Mouse (Mus musculus) forebrain, embryonic 16.5 days (tissue): ENCODE measurements around the gene Atcay. TPM values are rescaled to one million over a fixed set of nuclear protein-coding genes. Genes with fewer than 3 reads are reported as not detected.

Source experiments
- ATAC-seq: fragments of 200-750 bp; cut with Nextera tagmentation; 2 replicates; pipeline ENCODE4 v1.8.0; 2017; ENCODE audit warnings: mild to moderate bottlenecking, moderate library complexity
- H3K27ac ChIP-seq: fragments of 300-500 bp; sonication (generic); 2 replicates; pipeline ENCODE4 v1.5.1; 2014; ENCODE audit warnings: low read length, control low read depth
- H3K27me3 ChIP-seq: fragments of 300-500 bp; sonication (generic); replicated peaks from 2 replicates; pipeline ENCODE4 v1.6.1; 2014; ENCODE audit warnings: low read length; ENCODE audit not compliant: control insufficient read depth, insufficient read depth
- H3K36me3 ChIP-seq: fragments of 300-500 bp; sonication (generic); 2 replicates; pipeline ENCODE4 v1.6.1; 2014; ENCODE audit not compliant: control insufficient read depth, insufficient read depth
- H3K4me1 ChIP-seq: fragments of 300-500 bp; sonication (generic); replicated peaks from 2 replicates; pipeline ENCODE4 v1.6.1; 2014; ENCODE audit warnings: low read length; ENCODE audit not compliant: control insufficient read depth, insufficient read depth
- H3K4me2 ChIP-seq: fragments of 300-500 bp; sonication (generic); 2 replicates; pipeline ENCODE4 v1.6.1; 2014; ENCODE audit warnings: mild to moderate bottlenecking, low read length, control low read depth
- H3K4me3 ChIP-seq: fragments of 300-500 bp; sonication (generic); replicated peaks from 2 replicates; pipeline ENCODE4 v1.5.1; 2014; ENCODE audit warnings: mild to moderate bottlenecking, low read length, control low read depth
- H3K9ac ChIP-seq: fragments of 300-500 bp; sonication (generic); replicated peaks from 2 replicates; pipeline ENCODE4 v1.6.1; 2014; ENCODE audit warnings: low read depth, low read length, control low read depth
- H3K9me3 ChIP-seq: fragments of 300-500 bp; sonication (generic); 2 replicates; pipeline ENCODE4 v1.6.1; 2016; ENCODE audit warnings: low read length; ENCODE audit not compliant: control insufficient read depth
- WGBS: fragments of 180-500 bp; shearing (Covaris S2); extraction: QIAGEN DNeasy Blood & Tissue Kit; methylation state at CpG from one replicate; pipeline ENCODE4 v1.1.7; 2014; 5-methylcytosine and 5-hydroxymethylcytosine counted together
- polyA plus RNA-seq: library from polyadenylated mRNA; unstranded; fragments of >200 nt; fragmentation: Nextera tagmentation; extraction: Ambion mirVana; gene quantifications from 2 replicates; pipeline ENCODE4 v1.2.1, GENCODE M21; 2015

Atcay gene
- polyA plus RNA-seq, 1 experiment from 2014 or later = 94.9 TPM

- WGBS = 3% methylated on average over 29 of the region's 29 CpGs
- Histone ChIP-seq H3K4me1 (peaks cover 24% of the 10 kb centered on the region), H3K27ac (peak overlapping the region; percentile 61), H3K4me2 (peak overlapping the region; percentile 63), H3K4me3 (peak overlapping the region; percentile 56), H3K9me3 (no peaks in the 10 kb centered on the region), H3K27me3 (no peaks in the 10 kb centered on the region), H3K36me3 (peaks cover 2% of the 10 kb centered on the region; the same call in 1 of the 2 replicates), H3K9ac (peak overlapping the region; percentile 59)
- ATAC-seq = peak; percentile 54
Measured at GRCm38 (mm10) chr10:81168521-81169244, 62.0 kb downstream of the Atcay start.

DNA sequence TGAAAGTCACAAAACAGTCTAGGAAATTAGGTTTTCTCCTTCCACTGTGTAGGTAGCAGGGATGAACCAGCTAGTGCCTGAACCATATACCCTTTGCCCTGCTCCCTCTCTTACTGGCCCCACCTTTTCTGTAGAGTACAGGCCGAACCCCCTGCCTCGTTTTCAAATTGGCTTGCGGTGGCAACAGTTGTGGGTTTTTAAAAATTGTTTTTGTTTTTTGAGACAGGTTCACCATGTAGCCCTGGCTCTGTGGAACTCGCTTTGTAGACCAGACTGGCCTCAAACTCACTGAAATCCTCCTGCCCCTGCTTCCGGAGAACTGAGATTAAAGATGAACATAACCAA, 62.6 kb downstream of the Atcay start:
- H3K4me3 ChIP-seq = peak overlapping the region; percentile 56
- peak overlapping the region; percentile 59; the same call in 1 of the 2 replicates for H3K9ac ChIP-seq
- peaks cover 6% of the 10 kb centered on the region; the same call in 1 of the 2 replicates for H3K36me3 ChIP-seq
- no peaks in the 10 kb centered on the region for H3K27me3 ChIP-seq
- H3K9me3 ChIP-seq = no peaks in the 10 kb centered on the region
- ATAC-seq = peak; percentile 57
- 6% methylated on average over 5 of the region's 5 CpGs for WGBS
- peak overlapping the region; percentile 61 for H3K27ac ChIP-seq
- peak overlapping the region; percentile 63 for H3K4me2 ChIP-seq
- peaks cover 19% of the 10 kb centered on the region for H3K4me1 ChIP-seq

DNA sequence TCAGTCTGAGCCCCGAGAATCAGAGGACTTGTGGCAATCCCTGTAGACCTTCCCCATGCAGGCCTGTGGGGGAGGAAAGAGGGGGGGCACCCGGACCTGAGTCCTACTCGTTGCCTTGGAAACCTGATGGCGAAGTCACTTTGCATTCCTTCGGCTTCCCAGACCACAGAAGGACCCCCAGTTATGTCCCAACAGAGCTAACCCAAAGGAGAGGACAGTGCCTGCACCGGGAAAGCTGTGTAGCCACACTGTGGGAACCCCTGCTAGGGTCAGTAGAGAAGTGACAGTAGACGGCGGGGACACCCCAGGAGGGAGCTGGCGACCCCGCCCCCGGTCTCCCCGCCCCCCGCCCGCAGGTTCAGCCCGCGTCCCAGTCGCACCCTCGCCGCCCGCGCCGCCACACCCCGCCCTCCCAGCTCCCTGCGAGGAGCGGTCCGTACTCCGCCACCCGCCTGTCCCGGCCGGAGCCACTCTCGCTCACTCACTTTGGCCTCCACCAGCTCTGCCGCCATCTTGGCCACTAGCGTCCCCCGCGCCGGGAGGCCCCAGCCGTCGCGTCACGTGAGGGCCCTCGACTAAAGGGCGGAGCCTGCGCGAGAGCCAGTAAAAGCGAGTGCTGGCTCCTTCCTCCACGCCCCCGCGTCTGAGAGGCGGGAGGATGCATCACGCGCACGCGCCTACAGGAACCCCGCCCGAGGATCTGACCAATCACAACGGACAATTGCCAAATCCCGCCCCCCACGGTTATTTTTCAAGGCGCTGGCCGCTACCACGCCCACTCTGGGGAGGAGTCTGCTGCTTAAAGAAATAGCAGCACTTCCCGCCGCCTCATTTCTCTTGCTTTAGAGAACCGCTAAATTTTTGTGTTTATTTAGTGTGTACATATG, 63.2 kb downstream of the Atcay start, which contains the start of gene Pias4:
Pias4 (minus strand) TSS at position 724 of the 887 bp plus-strand sequence.
- Histone ChIP-seq H3K4me3 (peak within 1 kb of the TSS; percentile 65), H3K9ac (peak within 1 kb of the TSS; percentile 72), H3K9me3 (no peaks in the 10 kb centered on the region), H3K27me3 (no peaks in the 10 kb centered on the region), H3K36me3 (peaks cover 6% of the 10 kb centered on the region; the same call in 1 of the 2 replicates), H3K4me1 (peaks cover 19% of the 10 kb centered on the region), H3K4me2 (peak within 1 kb of the TSS; percentile 93), H3K27ac (peak within 1 kb of the TSS; percentile 61)
- under 1% methylated on average over 63 of the region's 64 CpGs for WGBS
- ATAC-seq = peak; percentile 86

GRCm38 (mm10) chr10:81165118-81165517, 65.5 kb downstream of the Atcay start:
- Histone ChIP-seq H3K4me2 (no peak overlapping the region), H3K4me1 (peaks cover 19% of the 10 kb centered on the region), H3K27ac (no peak overlapping the region), H3K4me3 (no peak overlapping the region), H3K27me3 (no peaks in the 10 kb centered on the region), H3K9me3 (no peaks in the 10 kb centered on the region), H3K36me3 (peaks cover 10% of the 10 kb centered on the region), H3K9ac (no peak overlapping the region)
- 93% methylated on average over 8 of the region's 8 CpGs for WGBS
- no peak for ATAC-seq

GRCm38 (mm10) chr10:81162318-81162652, 68.3 kb downstream of the Atcay start:
- no peak overlapping the region for H3K9ac ChIP-seq
- 78% methylated on average over 2 of the region's 2 CpGs for WGBS
- no peaks in the 10 kb centered on the region for H3K9me3 ChIP-seq
- H3K4me2 ChIP-seq = no peak overlapping the region
- no peaks in the 10 kb centered on the region for H3K27me3 ChIP-seq
- H3K27ac ChIP-seq = no peak overlapping the region
- ATAC-seq = no peak
- no peak overlapping the region for H3K4me3 ChIP-seq
- peaks cover 8% of the 10 kb centered on the region for H3K4me1 ChIP-seq
- H3K36me3 ChIP-seq = peaks cover 17% of the 10 kb centered on the region

GRCm38 (mm10) chr10:81161602-81162317, 68.9 kb downstream of the Atcay start:
- ATAC-seq = no peak
- H3K36me3 ChIP-seq = peaks cover 22% of the 10 kb centered on the region
- H3K27me3 ChIP-seq = no peaks in the 10 kb centered on the region
- WGBS = 94% methylated on average over 8 of the region's 8 CpGs
- peaks cover 5% of the 10 kb centered on the region for H3K4me1 ChIP-seq
- H3K9me3 ChIP-seq = no peaks in the 10 kb centered on the region
- H3K27ac ChIP-seq = no peak overlapping the region
- H3K4me3 ChIP-seq = no peak overlapping the region
- no peak overlapping the region for H3K4me2 ChIP-seq
- H3K9ac ChIP-seq = no peak overlapping the region

DNA sequence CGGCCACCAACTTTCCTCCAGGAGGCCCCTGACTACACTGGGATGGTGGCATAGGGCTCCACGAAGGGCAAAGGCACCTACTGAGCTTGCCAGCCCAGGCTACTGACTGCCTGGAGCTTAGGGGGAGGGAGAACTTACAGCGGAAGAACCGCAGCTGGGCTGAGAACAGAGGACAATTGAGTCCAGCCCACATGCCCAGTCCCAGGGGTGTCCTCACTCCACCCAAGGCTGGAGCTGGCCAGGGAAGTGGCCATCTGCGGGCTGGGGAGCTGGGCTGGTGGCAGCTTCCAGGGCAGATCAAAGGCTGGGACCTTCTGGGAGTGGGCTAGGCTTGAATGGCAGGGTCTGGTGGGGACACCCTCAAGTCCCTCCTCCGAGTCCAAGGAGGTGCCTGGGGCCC, 75.9 kb downstream of the Atcay start:
- H3K9ac ChIP-seq = no peak overlapping the region
- H3K27me3 ChIP-seq = no peaks in the 10 kb centered on the region
- no peaks in the 10 kb centered on the region for H3K9me3 ChIP-seq
- no peak for ATAC-seq
- H3K27ac ChIP-seq = no peak overlapping the region
- no peaks in the 10 kb centered on the region for H3K4me1 ChIP-seq
- peaks cover 38% of the 10 kb centered on the region for H3K36me3 ChIP-seq
- 87% methylated on average over 6 of the region's 6 CpGs for WGBS
- H3K4me2 ChIP-seq = no peak overlapping the region
- no peak overlapping the region for H3K4me3 ChIP-seq
